Mouse (Mus musculus) heart, adult 2 months (tissue): Measurements from ENCODE around the gene Itgb8.

ENCODE experiments used
- CTCF ChIP-seq: fragments of 200-600 bp; IDR thresholded peaks from 2 replicates; pipeline ENCODE4 v1.8.1; 2022; ENCODE audit warnings: antibody characterized with exemption, mild to moderate bottlenecking, moderate library complexity
- POLR2A ChIP-seq: fragments of 200-500 bp; IDR thresholded peaks from 2 replicates; pipeline ENCODE4 v1.6.1; 2011; ENCODE audit warnings: mild to moderate bottlenecking, low read depth, low read length, control low read depth; ENCODE audit not compliant: insufficient read depth

DNA sequence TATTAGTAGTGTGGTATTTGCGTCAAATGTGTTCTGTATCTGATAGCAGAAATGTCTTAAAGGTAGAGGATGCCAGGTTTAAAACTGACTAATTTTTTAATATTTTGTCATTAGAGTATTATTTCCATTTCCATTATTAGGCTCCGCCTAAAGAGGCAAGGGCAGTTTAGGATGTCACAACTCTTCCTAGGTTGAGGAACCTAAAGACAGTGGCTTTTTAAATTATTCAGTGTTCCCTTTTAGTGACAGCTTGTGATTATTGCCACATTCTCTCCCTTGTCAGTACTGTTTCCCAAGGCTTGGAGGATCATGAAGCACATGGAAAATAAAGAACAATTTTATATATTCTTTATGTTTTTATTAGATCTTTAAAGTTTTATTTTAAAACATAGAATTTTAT, 80.9 kb downstream of the Itgb8 start:
- TF ChIP-seq POLR2A, result no peak
- no peak for TF ChIP-seq CTCF
